Comparison of ENCODE assay signal across 9 mouse cellular contexts in genomic region chr12:41314811-41315461, GRCm38 (mm10).
DNase-seq lines count a peak whose midpoint lies in the region; ATAC-seq lines count a peak whose summit lies in the region.
"Had no signal": no experiment of that assay in that cellular context is flagged by ENCODE, and none has a peak within 500 bp of the region (broad histone marks: within the 10 kb centered on the region; RNA-seq: fewer than 3 reads in every experiment).

No protein-coding gene starts in this region.

- no peaks in the 10 kb centered on the region for H3K9me3 ChIP-seq in embryonic facial prominence, embryonic 14.5 days (ENCODE audit: control insufficient read depth, low read length)
- H3K9me3 ChIP-seq in limb, embryonic 10.5 days (replicated peaks) = no peaks in the 10 kb centered on the region

- H3K4me2 ChIP-seq in embryonic facial prominence, embryonic 14.5 days (ENCODE audit: low read depth, low read length) = peak overlapping the region; percentile 27

- 16% methylated on average over 11 of the region's 11 CpGs for WGBS in embryonic facial prominence, embryonic 14.5 days
- WGBS in limb, embryonic 10.5 days = 15% methylated on average over 11 of the region's 11 CpGs

- H3K9ac ChIP-seq in embryonic facial prominence, embryonic 14.5 days (ENCODE audit: low read depth, low read length) = 0 out of 2 replicates have a peak overlapping the region, but pooled peaks have one; percentile 35

- DNase-seq in layer of hippocampus, adult 9-11 months = peak; percentile 2
- no peak for DNase-seq in layer of hippocampus, adult 11-12 months (ENCODE audit: low spot score)
- DNase-seq in embryonic facial prominence, embryonic 14.5 days (ENCODE audit: low spot score) = peak; percentile 49
- peak; percentile 54 for DNase-seq in limb, embryonic 10.5 days (ENCODE audit: low spot score)
- DNase-seq in retina, embryonic 14.5 days (ENCODE audit: low spot score) = peak; percentile 79
- no peak for DNase-seq in adrenal gland, adult 8-10 months
- no peak for DNase-seq in cerebellum, adult 11 months
- no peak for DNase-seq in thymus, postnatal 36 days
- DNase-seq: liver had no signal

- ATAC-seq in embryonic facial prominence, embryonic 14.5 days (ENCODE audit: low read depth) = peak; percentile 90

- H3K27me3 ChIP-seq in embryonic facial prominence, embryonic 14.5 days (replicated peaks; ENCODE audit: control insufficient read depth, insufficient read depth, low read length) = no peaks in the 10 kb centered on the region
- no peaks in the 10 kb centered on the region for H3K27me3 ChIP-seq in limb, embryonic 10.5 days (ENCODE audit: low read depth, poor library complexity, severe bottlenecking)

- H3K4me1 ChIP-seq in embryonic facial prominence, embryonic 14.5 days (ENCODE audit: control insufficient read depth, insufficient read depth, low read length) = peaks cover 8% of the 10 kb centered on the region; the same call in 1 of the 2 replicates
- H3K4me1 ChIP-seq in limb, embryonic 10.5 days = peaks cover 22% of the 10 kb centered on the region

- H3K36me3 ChIP-seq in embryonic facial prominence, embryonic 14.5 days (ENCODE audit: control insufficient read depth, insufficient read depth, low read length) = no peaks in the 10 kb centered on the region
- H3K36me3 ChIP-seq in limb, embryonic 10.5 days = no peaks in the 10 kb centered on the region

- no peak overlapping the region for H3K4me3 ChIP-seq in embryonic facial prominence, embryonic 14.5 days (ENCODE audit: low read depth, low read length)
- peak overlapping the region; percentile 19 for H3K4me3 ChIP-seq in limb, embryonic 10.5 days

- H3K27ac ChIP-seq in embryonic facial prominence, embryonic 14.5 days (replicated peaks; ENCODE audit: low read depth, low read length) = no peak overlapping the region; the same call in 1 of the 2 replicates
- peak overlapping the region; percentile 74 for H3K27ac ChIP-seq in limb, embryonic 10.5 days

Comparison
In these comparisons a context has a peak if more than half of its experiments do, and no peak if none do; other contexts are left out.
1. DNase-seq: peak in layer of hippocampus, adult 9-11 months (single experiment), embryonic facial prominence, embryonic 14.5 days (single experiment), limb, embryonic 10.5 days (single experiment) and retina, embryonic 14.5 days (single experiment); none in layer of hippocampus, adult 11-12 months (single experiment), adrenal gland, adult 8-10 months (single experiment), cerebellum, adult 11 months (single experiment) and thymus, postnatal 36 days (0 of 2).